Mouse (Mus musculus) c-Kit-positive CD71-positive TER-119-positive erythroid progenitor cells, embryonic 14.5 days (primary cell): ENCODE results near the gene Vps45.
"Not testable (repeated sequence)": the region's sequence is repeated elsewhere in the genome, so short reads cannot be mapped to it uniquely, and the experiment has no call there.

ENCODE experiments used
- DNase-seq: peaks from one replicate; pipeline ENCODE4 v3.0.0-alpha.2; 2013; ENCODE audit warnings: low spot score

Vps45 gene

DNA sequence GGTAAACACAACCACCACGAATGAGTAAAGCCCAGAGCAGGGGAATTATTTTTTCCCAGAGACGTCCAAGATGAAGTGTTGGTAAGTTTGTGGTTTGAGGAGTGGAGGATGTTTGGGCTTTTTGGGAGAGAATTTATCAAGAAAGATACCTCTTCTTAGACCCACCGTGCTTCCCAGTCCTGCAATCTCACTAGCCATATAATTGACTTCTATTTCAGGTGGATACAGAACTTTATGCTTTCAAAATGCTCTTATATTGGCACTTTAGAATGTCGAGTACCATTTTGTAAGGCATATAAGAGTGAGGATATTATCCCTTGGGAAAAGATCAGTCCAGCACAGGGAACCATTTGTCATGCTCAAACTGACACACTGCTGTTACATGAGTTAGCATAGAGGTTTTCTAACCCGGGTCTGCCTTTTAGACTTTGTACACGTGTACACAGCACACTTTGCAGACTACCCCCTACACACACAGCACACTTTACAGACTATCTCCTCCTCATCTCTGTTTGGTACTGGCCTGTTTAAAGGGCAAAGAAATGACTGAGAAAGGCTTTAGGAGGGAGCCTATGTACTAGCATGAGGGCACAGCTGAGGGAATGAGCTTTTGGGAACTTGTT, 61.7 kb downstream of the Vps45 start:
- no peak for DNase-seq

- no peak for DNase-seq
Measured at GRCm38 (mm10) chr3:95995802-95996428, 62.4 kb downstream of the Vps45 start, which contains the start of gene Plekho1. Plekho1 (minus strand) TSS chr3:95996001.

GRCm38 (mm10) chr3:95994975-95995801, 63.1 kb downstream of the Vps45 start:
- DNase-seq, result no peak

GRCm38 (mm10) chr3:95994381-95994846, 63.9 kb downstream of the Vps45 start:
- no peak for DNase-seq

GRCm38 (mm10) chr3:95993881-95994280, 64.4 kb downstream of the Vps45 start:
- DNase-seq, result no peak

GRCm38 (mm10) chr3:95992990-95993603, 65.2 kb downstream of the Vps45 start:
- DNase-seq, result no peak

GRCm38 (mm10) chr3:95990413-95990941, 67.8 kb downstream of the Vps45 start:
- no peak for DNase-seq

DNA sequence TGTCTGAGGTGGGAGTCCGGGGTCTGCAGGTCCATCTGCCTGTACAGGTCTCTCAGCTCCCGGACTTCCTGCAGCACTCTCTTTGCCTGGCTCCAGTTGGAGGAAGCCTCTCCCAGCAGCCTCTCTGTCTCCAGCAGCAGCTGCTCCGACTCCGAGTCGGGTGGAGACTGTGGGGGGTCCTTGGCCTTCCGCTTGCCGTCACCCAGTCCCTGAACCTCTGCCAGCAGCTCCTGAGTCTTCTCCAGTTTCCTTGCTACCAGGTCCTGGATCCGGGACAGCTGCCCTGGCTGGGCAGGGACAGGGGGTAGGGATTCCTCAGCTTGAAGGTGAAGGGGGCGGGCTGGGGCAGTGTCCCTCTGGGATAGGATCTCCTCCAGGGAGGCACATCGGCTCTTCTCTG, 69.3 kb downstream of the Vps45 start:
- no peak for DNase-seq

- no peak for DNase-seq
Measured at GRCm38 (mm10) chr3:95988138-95988537, 70.1 kb downstream of the Vps45 start.

- DNase-seq, result no peak
Measured at GRCm38 (mm10) chr3:95987386-95988110, 70.7 kb downstream of the Vps45 start.

GRCm38 (mm10) chr3:95986984-95987383, 71.3 kb downstream of the Vps45 start:
- DNase-seq, result no peak

DNA sequence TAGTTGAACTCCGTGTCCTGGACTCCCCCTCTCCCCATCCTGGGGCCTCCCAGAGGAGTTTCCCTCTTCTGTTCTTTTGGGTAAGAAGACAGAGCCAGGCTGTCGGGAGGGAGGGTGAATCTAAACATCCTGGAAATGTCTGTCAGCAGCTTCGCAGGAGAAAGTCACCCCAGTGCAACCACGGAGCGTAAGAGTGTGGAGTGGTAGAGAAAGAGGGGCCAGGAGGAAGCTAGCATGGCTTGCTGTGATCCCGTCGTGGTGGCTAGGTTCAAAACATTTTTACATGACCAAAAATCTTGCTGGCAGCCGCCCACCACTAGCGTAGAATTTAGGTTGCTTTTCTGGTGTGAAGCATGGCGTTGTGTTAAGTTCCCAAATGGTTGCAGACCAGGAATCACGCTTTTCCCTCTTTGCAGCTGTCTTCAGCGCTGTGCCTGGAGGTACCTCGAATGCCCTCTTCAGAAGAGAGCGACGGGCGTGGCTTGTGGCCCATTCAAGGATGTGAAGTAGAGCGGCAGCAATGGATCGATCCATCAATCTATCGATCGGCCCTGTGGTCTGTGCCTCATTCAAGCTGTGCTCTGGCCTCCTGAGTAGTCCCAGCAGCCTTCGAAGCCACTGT, 72.2 kb downstream of the Vps45 start:
- no peak for DNase-seq

DNA sequence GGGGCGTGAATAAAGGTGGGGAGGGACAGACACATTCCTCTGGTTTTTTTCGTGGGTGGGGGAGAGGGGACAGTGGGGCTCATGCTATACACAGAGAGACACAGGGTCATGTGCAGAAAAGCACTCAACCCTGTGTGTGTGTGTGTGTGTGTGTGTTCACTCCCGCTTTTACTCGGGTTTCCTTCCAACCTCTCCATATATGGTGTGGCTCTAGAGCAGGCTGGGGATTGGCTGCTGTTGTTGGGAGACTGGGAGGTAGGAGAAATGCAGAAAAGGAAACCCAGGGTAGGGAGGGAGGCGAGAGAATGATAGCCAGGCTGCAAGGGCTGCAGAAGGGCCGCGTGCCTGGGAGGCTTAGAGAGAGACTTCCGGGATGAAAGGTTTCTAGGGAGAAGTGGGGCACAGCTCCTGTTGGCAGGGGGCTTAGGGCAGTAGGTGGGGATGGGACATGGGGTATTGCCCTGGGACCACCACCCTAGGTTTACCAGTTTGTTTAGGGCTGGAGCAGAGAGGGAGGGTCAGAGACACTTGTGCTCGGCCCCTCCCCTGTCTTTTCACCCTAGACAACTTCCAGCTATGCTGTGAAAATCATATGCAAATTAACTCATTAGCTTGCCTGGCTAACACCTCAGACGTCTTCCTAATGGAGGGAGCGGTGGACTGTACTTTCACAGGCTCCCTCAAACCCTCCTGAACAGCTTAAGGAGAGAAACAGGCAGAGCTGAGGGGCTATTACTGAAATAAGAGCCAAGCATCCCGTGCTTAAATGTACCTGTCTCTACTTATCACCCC, 72.9 kb downstream of the Vps45 start:
- DNase-seq, result no peak

DNA sequence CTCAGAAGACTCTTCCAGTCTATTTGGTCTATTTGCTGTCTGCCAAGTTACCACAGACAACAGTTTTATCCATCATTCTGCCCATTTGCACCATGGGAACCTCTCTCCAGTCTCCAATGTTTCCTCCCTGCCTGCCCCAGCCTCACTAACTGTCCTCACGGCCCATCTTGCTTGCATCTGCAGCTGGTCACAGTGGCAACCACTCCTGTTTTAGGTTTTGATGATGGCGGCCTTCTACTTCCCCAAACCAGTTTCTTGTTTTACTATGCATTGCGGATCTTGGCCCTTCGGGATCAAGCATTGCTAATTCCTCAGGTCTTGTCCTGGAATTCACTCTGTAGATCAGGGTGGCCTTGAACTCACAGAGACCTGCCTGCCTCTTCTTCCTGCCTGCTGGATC, 76.1 kb downstream of the Vps45 start:
- no peak for DNase-seq

GRCm38 (mm10) chr3:95980276-95980970, 77.8 kb downstream of the Vps45 start:
- no peak for DNase-seq

- no peak for DNase-seq
Measured at GRCm38 (mm10) chr3:95978265-95978664, 80.0 kb downstream of the Vps45 start.

GRCm38 (mm10) chr3:95977587-95977986, 80.7 kb downstream of the Vps45 start:
- not testable (repeated sequence) for DNase-seq

GRCm38 (mm10) chr3:95977079-95977478, 81.2 kb downstream of the Vps45 start:
- DNase-seq, result no peak

GRCm38 (mm10) chr3:95972873-95973634, 85.2 kb downstream of the Vps45 start:
- no peak for DNase-seq
